Mouse (Mus musculus): ENCODE measurements at regions not wholly inside any gene's neighbourhood (a gene's known extent, or its start where the extent isn't known, plus 50 kb on each side); places are given as distances from the start of the nearest gene placed in this dataset.

- TF ChIP-seq USF1 (IDR thresholded peaks at IDR 0.05; ENCODE audit: low read depth, low read length) (no peak), ZNF384 (IDR thresholded peaks at IDR 0.05; ENCODE audit: low read depth, low read length) (no peak), IRF4 (IDR thresholded peaks at IDR 0.05; ENCODE audit: low read depth, low read length) (no peak), JUN (IDR thresholded peaks at IDR 0.05; ENCODE audit: insufficient read depth, low read depth, low read length) (no peak), JUND (conservative IDR thresholded peaks at IDR 0.05; ENCODE audit: low read depth, low read length) (no peak), POLR2A (IDR thresholded peaks at IDR 0.05; ENCODE audit: low read depth, low read length) (no peak), CHD2 (IDR thresholded peaks at IDR 0.05; ENCODE audit: low read length) (no peak), CTCF (conservative IDR thresholded peaks at IDR 0.05 in 1 of 2, IDR thresholded peaks at IDR 0.05 in 1 of 2; ENCODE audit: low read depth in 2 of 2, low read length in 2 of 2) (no peak)
Measured at GRCm38 (mm10) chr10:108040027-108040426, 122.0 kb upstream of the Ppp1r12a start.
